Mouse (Mus musculus): ENCODE results near the gene Supt6. TPM values are rescaled to one million over a fixed set of nuclear protein-coding genes. Genes with fewer than 3 reads are reported as not detected.

Supt6 gene
- total and polyA plus RNA-seq, 3 experiments, result 30.4 to 99.9 (median 65.5) TPM

DNA sequence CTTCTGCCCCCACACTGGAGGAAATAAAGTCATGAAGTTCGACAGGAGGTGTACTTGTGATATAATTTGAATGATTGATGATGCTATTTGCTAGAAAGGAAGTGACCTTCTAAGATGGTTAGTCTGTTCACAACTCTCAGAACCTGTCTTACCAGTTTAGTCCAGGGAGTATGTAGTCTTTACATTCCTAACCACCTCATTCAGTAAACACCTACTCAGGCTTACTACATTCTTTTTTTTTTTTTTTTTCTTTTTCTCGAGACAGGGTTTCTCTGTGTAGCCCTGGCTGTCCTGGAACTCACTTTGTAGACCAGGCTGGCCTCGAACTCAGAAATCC is 1.2 kb upstream of the Supt6 start:
- peak overlapping the region; percentile 97 for H3K9ac ChIP-seq (ENCODE audit: insufficient read depth, low read depth)

GRCm38 (mm10) chr11:78246318-78247011 is 678 bp upstream of the Supt6 start:
- Histone ChIP-seq H3K36me3 (replicated peaks in 1 of 2; ENCODE audit: control insufficient read depth in 1 of 2, insufficient read depth in 1 of 2, low read length in 1 of 2) (peaks cover 14 to 42% of the 10 kb centered on the region in 2 experiments), H3K27me3 (replicated peaks) (no peaks in the 10 kb centered on the region), H3K4me1 (ENCODE audit: control insufficient read depth in 1 of 2, insufficient read depth in 2 of 2) (peaks cover 8 to 63% of the 10 kb centered on the region in 2 experiments), H3K9me3 (replicated peaks; ENCODE audit: low read length) (no peaks in the 10 kb centered on the region), H3K79me2 (replicated peaks; ENCODE audit: control insufficient read depth, extremely low read depth, insufficient read depth, poor library complexity, severe bottlenecking) (peaks cover 80% of the 10 kb centered on the region), H3K4me3 (replicated peaks in 1 of 3; ENCODE audit: low read depth in 2 of 3, low read length in 2 of 3, poor library complexity in 1 of 3) (peak overlapping the region; percentile 91 to 98 (median 97)), H3K9ac (ENCODE audit: insufficient read depth, low read depth) (peak overlapping the region; percentile 97), H3K4me2 (ENCODE audit: insufficient read depth, low read depth, poor library complexity, severe bottlenecking) (peak overlapping the region; percentile 100), H3K27ac (ENCODE audit: insufficient read depth, low read depth) (no peak overlapping the region; the same call in none of the 2 replicates)
- DNase-seq (ENCODE audit: extremely low read depth), result no peak
- in situ Hi-C loops (cut with MboI; ENCODE audit: low pct_ligation_motif_present, low pct_unique_long_range_greater_than_20kb, low sequenced_read_pairs) (no loop called here), dilution Hi-C loops (cut with MboI; ENCODE audit: extremely low pct_ligation_motif_present, extremely low pct_unique_long_range_greater_than_20kb, low sequenced_read_pairs) (no loop called here)
- TF ChIP-seq ZNF384 (IDR thresholded peaks at IDR 0.05; ENCODE audit: low read depth, low read length) (no peak), SIN3A (IDR thresholded peaks at IDR 0.05; ENCODE audit: low read length) (peak; percentile 35; the same call in 1 of the 2 replicates), BHLHE40 (IDR thresholded peaks at IDR 0.05; ENCODE audit: low read depth, low read length) (no peak), RAD21 (IDR thresholded peaks at IDR 0.05; ENCODE audit: low read depth, low read length) (no peak), ETS1 (conservative IDR thresholded peaks at IDR 0.05; ENCODE audit: low read depth, low read length) (no peak), RCOR1 (conservative IDR thresholded peaks at IDR 0.05; ENCODE audit: low read depth, low read length) (0 out of 2 replicates have a peak, but pooled peaks have one; percentile 67), CHD1 (IDR thresholded peaks at IDR 0.05; ENCODE audit: low read depth, low read length) (peak; percentile 88), MXI1 (IDR thresholded peaks at IDR 0.05; ENCODE audit: low read depth, low read length) (peak; percentile 30), JUN (IDR thresholded peaks at IDR 0.05; ENCODE audit: insufficient read depth, low read depth, low read length) (no peak), ZMIZ1 (IDR thresholded peaks at IDR 0.05; ENCODE audit: low read depth, low read length) (no peak), ZC3H11A (IDR thresholded peaks at IDR 0.05; ENCODE audit: low read depth, low read length) (no peak), ELF1 (IDR thresholded peaks at IDR 0.05; ENCODE audit: low read depth, low read length) (no peak), MAFK (IDR thresholded peaks at IDR 0.05; ENCODE audit: insufficient replicate concordance, low read length) (0 out of 2 replicates have a peak, but pooled peaks have one; percentile 21), UBTF (IDR thresholded peaks at IDR 0.05; ENCODE audit: low read depth, low read length) (no peak), MEF2A (IDR thresholded peaks at IDR 0.05; ENCODE audit: borderline replicate concordance, low read depth, low read length) (peak; percentile 13; the same call in 1 of the 2 replicates), MYC (IDR thresholded peaks at IDR 0.05; ENCODE audit: low read depth, low read length) (no peak), KAT2A (IDR thresholded peaks at IDR 0.05; ENCODE audit: insufficient replicate concordance, low read length) (no peak), PAX5 (IDR thresholded peaks at IDR 0.05; ENCODE audit: low read length) (no peak), USF1 (IDR thresholded peaks at IDR 0.05; ENCODE audit: low read depth, low read length) (no peak), GABPA (IDR thresholded peaks at IDR 0.05; ENCODE audit: insufficient replicate concordance, low read depth, low read length) (no peak), JUND (conservative IDR thresholded peaks at IDR 0.05; ENCODE audit: low read depth, low read length) (no peak), TBP (conservative IDR thresholded peaks at IDR 0.05; ENCODE audit: low read depth, low read length) (0 out of 2 replicates have a peak, but pooled peaks have one; percentile 4), EP300 (IDR thresholded peaks at IDR 0.05; ENCODE audit: low read length) (peak; percentile 35; the same call in 1 of the 2 replicates), E2F4 (IDR thresholded peaks at IDR 0.05; ENCODE audit: insufficient replicate concordance, low read depth, low read length) (no peak), POLR2A (IDR thresholded peaks at IDR 0.05; ENCODE audit: low read depth, low read length) (no peak), CTCF (conservative IDR thresholded peaks at IDR 0.05 in 1 of 2, IDR thresholded peaks at IDR 0.05 in 1 of 2; ENCODE audit: low read depth in 2 of 2, low read length in 2 of 2) (no peak), NRF1 (IDR thresholded peaks at IDR 0.05; ENCODE audit: low read depth, low read length) (no peak), MAZ (IDR thresholded peaks at IDR 0.05; ENCODE audit: low read depth, low read length) (no peak), IRF4 (IDR thresholded peaks at IDR 0.05; ENCODE audit: low read depth, low read length) (0 out of 2 replicates have a peak, but pooled peaks have one; percentile 11), ZKSCAN1 (IDR thresholded peaks at IDR 0.05; ENCODE audit: borderline replicate concordance, low read depth, low read length) (no peak), POLR2AphosphoS2 (IDR thresholded peaks at IDR 0.05; ENCODE audit: low read depth, low read length) (no peak)

More for the DNA sequence above, 1.2 kb upstream of the Supt6 start:
- H3K4me2 ChIP-seq (ENCODE audit: insufficient read depth, low read depth, poor library complexity, severe bottlenecking), result peak overlapping the region; percentile 100
- no peak for DNase-seq (ENCODE audit: extremely low read depth)
- in situ Hi-C loops (cut with MboI; ENCODE audit: low pct_ligation_motif_present, low pct_unique_long_range_greater_than_20kb, low sequenced_read_pairs), result no loop called here
- dilution Hi-C loops (cut with MboI; ENCODE audit: extremely low pct_ligation_motif_present, extremely low pct_unique_long_range_greater_than_20kb, low sequenced_read_pairs), result no loop called here
- H3K27me3 ChIP-seq (replicated peaks), result no peaks in the 10 kb centered on the region
- 0 out of 2 replicates have a peak, but pooled peaks have one; percentile 9 for TF ChIP-seq ZMIZ1 (IDR thresholded peaks at IDR 0.05; ENCODE audit: low read depth, low read length)
- no peak for TF ChIP-seq RCOR1 (conservative IDR thresholded peaks at IDR 0.05; ENCODE audit: low read depth, low read length)
- peak overlapping the region; percentile 91 to 98 (median 97) for H3K4me3 ChIP-seq (replicated peaks in 1 of 3; ENCODE audit: low read depth in 2 of 3, low read length in 2 of 3, poor library complexity in 1 of 3)
- peaks cover 8 to 59% of the 10 kb centered on the region in 2 experiments for H3K4me1 ChIP-seq (ENCODE audit: control insufficient read depth in 1 of 2, insufficient read depth in 2 of 2)
- peak overlapping the region; percentile 3; the same call in 1 of the 2 replicates for H3K27ac ChIP-seq (ENCODE audit: insufficient read depth, low read depth)
- H3K9me3 ChIP-seq (replicated peaks; ENCODE audit: low read length), result no peaks in the 10 kb centered on the region
- H3K79me2 ChIP-seq (replicated peaks; ENCODE audit: control insufficient read depth, extremely low read depth, insufficient read depth, poor library complexity, severe bottlenecking), result peaks cover 74% of the 10 kb centered on the region
- peaks cover 13 to 42% of the 10 kb centered on the region in 2 experiments for H3K36me3 ChIP-seq (replicated peaks in 1 of 2; ENCODE audit: control insufficient read depth in 1 of 2, insufficient read depth in 1 of 2, low read length in 1 of 2)

All from CH12.LX (cell line).